Mouse (Mus musculus) liver, postnatal 0 days (tissue): ENCODE results near the gene Chit1.
A peak's percentile ranks its signal among the peaks of the same experiment; 100 is the strongest.

Source experiments
- CTCF ChIP-seq: sonication (generic); IDR thresholded peaks from 2 replicates; pipeline ENCODE4 v1.5.1; 2016; ENCODE audit warnings: antibody characterized with exemption, low read depth
- EP300 ChIP-seq: IDR thresholded peaks from 2 replicates; pipeline ENCODE4 v1.6.1; 2016; ENCODE audit warnings: antibody characterized with exemption, low read depth, mild to moderate bottlenecking

- TF ChIP-seq CTCF (peak; percentile 95), EP300 (no peak)
Measured at GRCm38 (mm10) chr1:134106719-134107118, 4.3 kb upstream of the Chit1 start.
